Mouse (Mus musculus): ENCODE results near the gene Ankra2.

- TF ChIP-seq GATA1 (IDR thresholded peaks at IDR 0.05; ENCODE audit: borderline replicate concordance, low read length) (no peak), FLI1 (IDR thresholded peaks at IDR 0.05; ENCODE audit: low read length) (no peak)
These were observed 40.0 kb upstream of the Ankra2 start for GRCm38 (mm10) chr13:98222848-98223247.

All from megakaryocyte, embryonic 14.5 days (primary cell).